Mouse (Mus musculus) embryo, embryonic 10 days (tissue): Measurements from ENCODE around the gene Olfr1441.

ENCODE experiments used
- DNase-seq: peaks from one replicate; pipeline ENCODE4 v3.0.0-alpha.2; 2015; ENCODE audit warnings: low spot score

Gene Olfr1441

DNA sequence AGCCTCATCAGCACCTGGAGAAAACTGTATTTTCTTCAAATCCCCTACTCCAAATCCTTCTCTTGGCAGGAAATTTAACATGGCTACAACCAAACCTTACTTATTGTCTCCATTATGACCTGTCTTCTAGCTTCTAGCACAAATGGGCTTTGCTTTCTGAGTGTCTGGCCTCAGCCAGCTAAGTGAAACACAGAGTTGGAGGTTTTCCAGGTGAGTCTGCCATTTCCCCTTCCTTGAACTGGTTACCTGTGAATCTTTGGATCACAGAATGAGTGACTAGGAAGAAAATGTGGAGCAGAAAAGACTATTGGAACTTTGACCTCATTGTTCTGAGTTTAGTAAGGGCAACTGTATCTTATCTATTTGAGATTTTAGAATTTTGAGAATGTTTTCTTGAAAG lies at the start of gene Olfr1441:
Gene Olfr1441 (plus strand): TSS at position 73 of the 400 bp plus-strand sequence.
- DNase-seq: no peak

DNA sequence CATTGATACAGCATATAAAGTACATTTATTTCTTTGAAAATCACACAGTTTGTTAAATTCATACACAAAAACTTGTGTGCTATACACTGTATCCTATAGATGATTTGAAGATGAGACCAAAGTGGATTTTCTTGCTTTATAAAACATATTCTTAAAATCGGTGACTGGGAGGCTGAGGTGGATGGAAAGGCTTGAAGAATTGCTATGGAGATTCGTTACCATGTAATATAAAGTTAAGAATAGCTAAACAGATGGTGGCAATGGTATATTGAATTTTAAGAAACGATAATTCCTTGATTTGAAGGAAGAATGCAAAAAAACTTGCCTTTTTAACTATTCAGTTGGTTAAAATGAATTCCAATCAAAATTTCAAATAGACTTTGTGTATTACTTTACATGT lies 44.2 kb upstream of the Olfr1441 start:
- no peak for DNase-seq

- DNase-seq: no peak
Observed at GRCm38 (mm10) chr19:12374465-12375025, 42.7 kb upstream of the Olfr1441 start.

DNA sequence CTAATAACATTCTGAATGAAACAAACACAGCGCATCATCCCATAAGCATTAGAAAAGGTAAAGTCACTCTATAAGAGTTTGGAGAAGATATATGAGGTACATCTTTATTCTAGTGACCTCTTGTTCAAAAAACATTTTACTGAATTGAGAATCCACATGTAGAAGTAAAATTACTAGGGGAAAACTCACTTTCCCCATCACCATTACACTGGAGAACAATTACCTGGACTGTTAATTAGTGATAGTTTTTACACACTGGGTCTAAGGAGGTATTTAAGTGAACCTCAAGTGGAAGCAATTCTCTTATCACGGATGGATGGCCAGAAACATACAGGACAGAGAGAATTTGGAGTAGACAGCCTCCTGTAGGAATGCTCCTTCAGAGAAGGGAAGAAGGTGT lies 30.3 kb upstream of the Olfr1441 start, which contains the start of gene Olfr1440:
Gene Olfr1440 (plus strand): TSS at position 301 of the 400 bp plus-strand sequence.
- no peak for DNase-seq

- no peak for DNase-seq
Observed at GRCm38 (mm10) chr19:12413737-12414136, 3.5 kb upstream of the Olfr1441 start.

GRCm38 (mm10) chr19:12418312-12418711 lies 1.1 kb downstream of the Olfr1441 start:
- DNase-seq: no peak

DNA sequence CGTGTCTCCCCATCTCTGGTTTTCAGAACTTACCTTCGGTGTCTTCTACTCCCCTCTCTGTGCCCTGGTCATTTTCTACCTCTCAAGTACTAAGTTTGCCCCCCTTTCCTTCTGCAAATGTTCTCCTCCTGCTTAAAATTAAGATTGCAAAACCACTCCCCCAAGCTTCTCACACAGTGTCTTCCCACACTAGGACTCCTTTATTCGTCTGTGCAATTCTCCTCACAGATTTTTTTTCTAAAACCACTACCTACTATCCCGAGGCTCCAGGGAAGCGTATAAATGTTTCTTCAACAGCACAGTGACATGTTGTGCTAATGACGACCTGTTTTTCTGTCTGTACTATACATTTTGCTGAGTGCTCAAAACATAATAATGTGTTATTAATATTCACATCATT lies 3.3 kb downstream of the Olfr1441 start:
- no peak for DNase-seq

- DNase-seq: no peak
Observed at GRCm38 (mm10) chr19:12421680-12422079, 4.4 kb downstream of the Olfr1441 start.

DNA sequence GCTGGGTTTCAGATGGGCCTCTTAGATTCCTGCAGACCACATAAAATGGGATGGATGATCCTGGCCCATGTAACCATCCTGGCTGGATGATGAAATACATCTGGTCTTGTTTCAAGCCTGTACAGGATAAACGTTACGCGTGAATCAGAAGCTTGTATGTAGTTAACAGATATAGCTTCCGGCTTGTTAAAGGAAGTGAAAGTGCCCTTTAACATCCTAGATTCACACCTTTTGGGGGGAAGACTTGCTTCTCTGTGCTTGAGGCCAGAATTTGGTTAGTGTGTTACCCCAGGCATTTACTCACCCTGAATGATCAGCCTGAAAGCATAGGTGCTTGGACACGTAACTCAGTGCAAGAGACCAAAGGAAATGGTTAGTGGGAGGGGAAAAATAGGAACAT lies 9.9 kb downstream of the Olfr1441 start:
- no peak for DNase-seq

GRCm38 (mm10) chr19:12427605-12428004 lies 10.4 kb downstream of the Olfr1441 start, which contains the start of gene Pfpl:
Gene Pfpl (plus strand): TSS chr19:12427905.
- DNase-seq: no peak

GRCm38 (mm10) chr19:12433033-12433432 lies 15.8 kb downstream of the Olfr1441 start:
- peak; percentile 65 for DNase-seq

- DNase-seq: no peak
Observed at GRCm38 (mm10) chr19:12435011-12435416, 17.8 kb downstream of the Olfr1441 start.

- no peak for DNase-seq
Observed at GRCm38 (mm10) chr19:12435750-12436524, 18.7 kb downstream of the Olfr1441 start.

DNA sequence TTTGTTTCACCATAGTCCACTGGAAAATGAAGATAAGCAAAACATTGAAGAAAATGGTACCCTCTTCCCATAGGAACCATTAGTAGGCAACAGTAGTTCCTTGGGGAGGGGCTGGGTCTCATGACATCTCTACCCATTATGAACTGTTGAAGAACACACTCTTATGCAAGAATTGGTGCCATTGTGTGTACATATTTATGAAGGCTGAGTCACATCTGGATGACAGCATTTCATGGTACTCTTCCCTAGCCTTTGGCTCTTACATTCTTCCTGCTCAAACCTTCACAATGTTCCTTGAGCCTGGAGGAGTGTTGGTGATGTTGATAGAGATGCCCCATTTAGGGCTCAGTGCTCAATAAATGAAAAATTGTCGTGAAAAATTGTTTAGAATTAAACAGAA lies 22.3 kb downstream of the Olfr1441 start:
- no peak for DNase-seq

DNA sequence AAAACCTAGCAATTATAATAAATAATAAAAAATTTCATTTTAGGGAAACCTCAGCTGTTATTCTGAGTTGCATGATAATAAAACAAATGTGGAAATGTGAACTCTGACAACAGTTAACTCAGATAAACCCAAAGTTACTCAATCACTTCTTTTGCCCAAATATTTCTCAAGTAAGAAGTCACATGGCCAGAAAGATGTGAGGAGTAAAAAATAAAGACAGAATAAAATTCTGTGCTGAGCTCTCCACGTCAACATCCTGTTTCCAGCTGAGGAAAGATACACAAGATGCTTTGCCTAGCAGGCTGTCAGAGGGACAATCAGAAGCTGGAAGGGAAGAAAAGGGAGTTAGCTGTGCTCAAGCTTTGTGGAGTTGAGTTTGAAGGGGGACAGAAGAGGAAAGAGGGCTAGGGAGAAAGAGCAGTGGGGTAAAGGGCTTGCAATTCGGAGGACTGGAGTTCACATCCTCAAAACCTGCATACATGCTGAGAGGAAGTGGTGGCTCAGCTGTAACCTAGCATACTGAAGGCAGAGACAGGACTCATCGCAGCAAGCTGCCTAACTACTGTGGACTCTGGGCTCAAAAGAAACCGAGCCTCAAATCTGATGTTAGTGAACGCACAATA lies 23.0 kb downstream of the Olfr1441 start:
- no peak for DNase-seq

GRCm38 (mm10) chr19:12442560-12442959 lies 25.3 kb downstream of the Olfr1441 start:
- no peak for DNase-seq

- DNase-seq: no peak
Observed at GRCm38 (mm10) chr19:12445014-12445413, 27.8 kb downstream of the Olfr1441 start.

- no peak for DNase-seq
Observed at GRCm38 (mm10) chr19:12457401-12458066, 40.3 kb downstream of the Olfr1441 start.

DNA sequence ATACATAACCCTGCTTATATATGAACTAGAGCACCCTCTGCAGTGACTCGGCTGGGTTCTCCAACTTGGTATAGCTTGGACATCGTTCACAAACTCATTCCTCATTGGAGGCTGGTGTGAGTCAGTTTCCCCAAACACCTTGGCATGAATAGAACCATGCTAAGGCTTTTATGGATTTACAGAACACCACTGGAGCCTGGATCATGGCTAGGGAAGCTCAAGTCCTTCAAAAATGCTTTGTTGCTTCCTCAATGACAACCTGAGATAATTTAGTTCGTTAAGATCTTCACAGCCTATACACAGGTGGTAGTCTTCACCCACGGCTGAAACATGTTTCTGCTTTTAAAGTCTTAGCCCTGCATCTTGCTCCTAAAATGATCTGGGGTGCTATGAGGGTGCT lies 42.3 kb downstream of the Olfr1441 start:
- DNase-seq: no peak

DNA sequence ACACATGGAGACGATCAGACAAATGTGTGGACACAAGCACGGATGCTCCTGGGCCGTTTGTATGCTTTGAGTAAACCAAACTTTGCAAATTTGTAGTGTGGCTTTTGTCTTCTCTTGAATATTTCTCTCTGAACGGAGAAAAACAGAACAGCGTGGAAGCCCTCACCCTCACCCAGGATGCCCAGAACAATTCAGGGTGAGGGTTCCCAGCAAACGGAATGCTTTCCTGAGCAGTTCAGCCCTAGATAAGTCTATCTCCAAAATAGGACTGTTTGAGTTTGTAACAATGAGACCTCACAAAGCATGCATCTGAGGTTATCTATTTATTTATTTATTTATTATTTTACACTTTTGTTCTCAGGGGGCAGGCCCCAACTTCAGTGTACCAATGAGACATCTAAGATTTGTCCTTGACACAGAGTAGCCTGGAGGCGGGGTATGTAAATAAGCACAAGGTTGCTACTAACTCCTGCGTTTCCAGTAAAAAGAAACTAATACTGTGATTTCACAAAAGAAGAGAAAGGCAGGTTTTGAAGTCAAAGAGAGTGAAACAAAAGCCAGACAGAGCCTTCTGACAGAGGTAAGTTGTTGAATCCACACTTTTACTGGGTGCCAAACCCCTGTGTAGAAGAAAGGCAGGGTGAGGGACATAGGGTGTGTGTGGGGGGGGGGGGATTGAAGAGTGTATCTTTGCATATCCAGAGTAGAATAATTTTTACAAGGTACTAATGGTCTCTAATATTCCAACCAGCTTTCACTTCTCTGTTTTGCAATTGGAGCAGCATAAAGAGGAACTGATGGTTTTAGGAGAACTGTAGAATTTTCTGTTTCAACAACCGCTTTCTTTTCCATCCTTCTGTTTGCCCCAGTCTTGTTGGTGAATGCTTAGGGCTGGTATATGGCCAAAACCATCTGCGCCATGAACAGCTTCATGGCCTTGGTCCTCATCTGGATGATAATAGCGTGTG lies 43.3 kb downstream of the Olfr1441 start, which contains the start of gene Mpeg1:
Gene Mpeg1 (plus strand): TSS at position 498 of the 968 bp plus-strand sequence.
- no peak for DNase-seq
